Mouse (Mus musculus) cerebellum, adult 9-10 months (tissue): ENCODE measurements around the gene Unkl.

Experiments
- DNase-seq: peaks from one replicate; pipeline ENCODE4 v3.0.0; 2022

The Unkl gene

DNA sequence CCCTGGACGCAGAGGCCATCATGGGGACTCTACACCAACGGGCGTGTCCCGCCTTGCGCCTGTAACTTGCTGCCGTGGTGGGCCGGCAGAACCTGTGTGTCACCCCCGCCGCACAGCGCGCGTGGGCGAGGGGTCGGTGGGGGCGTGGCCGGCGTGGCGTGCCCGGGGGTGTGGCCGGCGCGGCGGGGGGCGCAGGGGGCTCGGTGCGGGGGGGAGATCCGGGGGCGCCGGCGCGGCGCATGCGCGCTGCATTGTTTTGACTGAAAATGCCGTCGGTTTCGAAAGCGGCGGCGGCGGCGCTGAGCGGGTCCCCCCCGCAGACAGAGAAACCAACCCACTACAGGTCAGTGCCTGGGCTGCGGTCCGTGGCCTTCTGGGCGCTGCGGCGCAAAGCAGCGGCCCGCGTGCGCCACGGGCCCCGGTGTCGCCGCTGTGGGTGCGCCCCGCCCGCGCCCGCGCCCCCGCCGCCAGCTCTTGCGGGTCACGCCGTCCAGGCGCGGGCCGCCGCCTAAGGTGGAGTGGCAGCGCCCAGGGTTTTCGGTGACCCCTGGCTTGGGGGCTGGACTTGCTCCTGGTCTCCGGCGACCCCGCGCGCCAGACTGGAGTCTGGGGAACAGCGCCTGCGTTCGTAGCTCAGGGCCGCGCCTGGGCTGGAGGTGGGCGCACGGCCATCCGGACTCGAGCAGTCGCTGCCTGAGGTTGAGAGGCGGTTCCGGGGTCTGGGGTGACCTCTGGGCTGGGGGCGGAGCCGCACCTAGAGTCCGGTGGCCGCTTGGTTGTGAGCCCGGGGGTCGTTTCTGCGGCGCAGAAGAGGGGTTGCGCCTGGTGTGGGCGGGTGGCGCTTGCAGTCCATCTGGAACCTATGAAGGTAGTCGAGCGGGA, at the start of gene Unkl:
Gene Unkl (plus strand): TSS at position 248 of the 882 bp plus-strand sequence.
- DNase-seq = peak; percentile 53

DNA sequence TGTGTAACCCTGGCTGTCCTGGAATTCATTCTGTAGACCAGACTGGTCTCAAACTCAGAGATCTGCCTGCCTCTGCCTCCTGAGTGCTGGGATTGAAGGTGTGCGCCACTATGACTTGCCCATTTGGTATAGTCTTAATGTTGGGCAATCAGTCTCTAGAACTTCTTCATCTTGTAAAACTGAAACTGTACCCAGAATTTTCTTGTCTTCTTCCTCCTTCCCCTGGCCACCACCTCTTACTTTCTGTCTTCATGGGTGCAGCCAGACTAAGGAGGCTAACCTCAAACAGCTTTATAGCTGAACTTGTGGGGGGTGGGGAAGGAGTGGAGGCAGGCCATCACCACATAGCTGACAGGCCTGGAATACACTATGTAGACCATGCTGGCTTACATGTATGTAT, 49.4 kb upstream of the Unkl start:
- no peak for DNase-seq

- DNase-seq = no peak
These were observed 48.2 kb upstream of the Unkl start for GRCm38 (mm10) chr17:25139960-25140359.

- no peak for DNase-seq
These were observed 26.0 kb upstream of the Unkl start, which contains the start of gene Ccdc154 for GRCm38 (mm10) chr17:25162161-25162560. TSS of gene Ccdc154 (plus strand) at chr17:25162461.

DNA sequence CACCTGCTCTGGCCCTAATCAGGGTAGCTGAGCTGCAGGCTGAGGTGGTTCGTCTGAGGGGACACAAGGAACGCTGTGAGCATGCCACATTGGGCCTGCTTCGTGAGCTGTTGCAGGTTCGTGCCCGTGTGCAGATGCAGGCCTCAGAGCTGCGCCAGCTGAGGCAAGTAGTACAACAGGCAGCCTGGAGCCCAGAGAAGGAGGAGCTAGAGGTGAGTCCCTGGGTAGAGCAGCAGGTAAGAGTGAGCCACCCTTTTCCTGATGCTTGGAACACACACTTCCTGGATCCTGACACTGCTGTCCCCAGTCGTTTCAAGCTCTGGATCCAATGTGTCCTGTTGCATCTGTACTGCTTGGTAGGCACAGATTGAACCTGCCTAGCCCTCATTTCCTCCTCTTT, 24.8 kb upstream of the Unkl start:
- DNase-seq = no peak

GRCm38 (mm10) chr17:25164770-25165169, 23.4 kb upstream of the Unkl start:
- no peak for DNase-seq

DNA sequence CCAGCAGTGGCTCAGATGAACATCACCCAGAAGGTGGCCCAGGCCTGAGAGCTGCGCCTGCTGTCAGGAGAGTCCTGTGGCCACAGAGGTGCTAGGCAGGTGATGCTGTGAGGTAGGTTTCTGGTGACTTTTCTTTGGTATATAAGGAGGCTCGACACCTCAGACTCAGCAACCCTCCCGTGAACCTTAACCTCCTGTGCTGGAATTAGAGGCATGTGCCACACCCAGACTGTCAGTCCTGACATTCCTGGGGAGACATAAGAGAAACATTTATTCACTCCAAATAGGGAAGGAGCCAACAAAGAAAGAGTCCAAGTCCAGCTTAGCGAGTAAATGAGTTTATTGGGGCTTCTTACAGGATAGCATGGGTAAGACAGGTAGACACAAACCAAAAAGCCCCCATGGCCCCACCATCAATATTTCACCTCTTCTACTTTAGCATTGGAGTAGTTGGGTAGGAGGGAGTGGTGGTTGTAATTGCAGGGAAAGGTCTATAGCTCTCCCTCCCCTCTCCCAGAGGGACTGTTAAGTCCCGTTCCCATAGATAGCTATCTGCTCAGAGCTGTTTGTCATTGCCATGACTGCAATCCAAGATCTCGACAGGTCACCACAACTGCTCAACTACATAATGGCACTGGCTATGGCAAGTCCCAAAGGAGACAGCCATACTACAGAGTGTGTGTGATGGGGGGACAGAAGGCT, 22.1 kb upstream of the Unkl start:
- DNase-seq = no peak

DNA sequence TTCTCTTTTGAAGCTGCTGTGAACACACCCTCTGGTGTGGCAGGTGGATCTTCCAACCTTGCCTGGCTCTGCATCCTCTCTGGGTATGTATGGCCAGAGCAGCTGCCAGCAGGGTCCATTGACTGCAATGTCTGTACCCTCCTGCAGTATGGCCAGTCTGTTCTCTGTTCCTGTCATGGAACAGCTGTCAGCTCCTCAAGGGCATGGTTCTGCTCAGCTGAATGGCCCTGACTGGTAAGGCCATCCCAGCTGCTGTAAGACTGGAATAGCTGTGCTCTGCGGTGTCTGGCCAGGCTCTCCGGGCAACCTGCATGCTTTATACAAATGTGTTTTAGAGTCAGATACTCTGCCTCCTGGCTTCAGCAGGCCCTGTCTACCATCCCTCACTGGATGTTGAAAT, 18.5 kb upstream of the Unkl start:
- DNase-seq = no peak

DNA sequence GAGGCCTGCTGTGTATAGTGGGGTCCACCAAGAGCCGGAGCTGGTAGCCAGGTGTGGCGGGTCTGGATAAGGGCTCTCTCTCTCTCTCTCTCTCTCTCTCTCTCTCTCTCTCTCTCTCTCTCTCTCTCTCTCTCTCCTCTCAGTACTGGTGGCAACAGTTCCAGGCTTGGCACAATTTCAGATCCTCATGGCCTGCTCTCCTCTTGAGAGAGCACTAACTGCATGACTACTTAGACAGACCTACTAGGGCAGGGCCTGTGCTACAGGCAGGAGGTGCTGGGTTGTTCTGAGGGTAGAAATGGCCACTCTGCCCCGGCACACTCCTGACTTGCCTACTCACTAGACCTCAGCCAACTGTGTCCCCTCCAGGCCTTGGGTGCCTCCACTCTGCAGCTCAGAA, 15.6 kb upstream of the Unkl start:
- no peak for DNase-seq

DNA sequence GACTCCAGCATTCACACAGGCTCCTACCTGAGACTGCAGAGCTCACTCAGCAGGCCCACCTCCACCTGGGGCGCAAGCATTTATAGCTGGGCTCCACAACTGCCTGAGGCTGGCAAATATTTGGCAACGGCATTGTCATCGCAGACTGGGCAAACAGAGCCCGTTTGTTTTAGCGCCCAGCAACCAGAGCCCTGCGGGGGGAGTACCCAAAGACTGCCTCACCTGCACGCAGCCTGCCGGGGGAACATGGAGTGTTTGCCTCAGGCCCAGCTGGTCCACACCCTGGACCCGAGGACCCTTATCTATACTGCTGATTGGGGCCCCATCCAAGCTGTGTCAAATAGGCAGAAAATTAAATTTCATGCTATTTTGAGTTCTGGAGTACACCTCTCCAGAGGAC, 12.8 kb upstream of the Unkl start, which contains the start of gene Gm38655:
Gene Gm38655 (minus strand): TSS at position 61 of the 400 bp plus-strand sequence.
- DNase-seq = no peak

DNA sequence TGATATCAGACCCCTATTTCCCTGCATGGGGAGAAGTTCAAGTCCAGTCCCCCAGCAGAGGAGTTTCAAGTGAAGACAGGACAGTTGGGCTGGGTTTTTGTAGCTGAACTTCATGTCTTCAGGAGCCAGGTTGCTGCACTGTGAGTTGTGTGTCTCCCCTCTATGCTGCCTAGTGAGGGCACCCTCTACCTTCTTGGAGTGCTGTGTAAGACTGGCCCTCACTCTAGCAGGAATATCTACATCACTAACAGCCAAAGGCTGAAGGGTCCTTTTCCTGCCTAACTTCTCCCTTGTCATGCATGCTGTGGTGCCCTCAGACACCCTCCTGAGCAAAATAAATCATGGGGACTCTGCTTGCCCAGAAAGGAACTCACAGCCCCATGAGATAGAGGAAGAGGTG, 5.0 kb upstream of the Unkl start:
- peak; percentile 43 for DNase-seq

DNA sequence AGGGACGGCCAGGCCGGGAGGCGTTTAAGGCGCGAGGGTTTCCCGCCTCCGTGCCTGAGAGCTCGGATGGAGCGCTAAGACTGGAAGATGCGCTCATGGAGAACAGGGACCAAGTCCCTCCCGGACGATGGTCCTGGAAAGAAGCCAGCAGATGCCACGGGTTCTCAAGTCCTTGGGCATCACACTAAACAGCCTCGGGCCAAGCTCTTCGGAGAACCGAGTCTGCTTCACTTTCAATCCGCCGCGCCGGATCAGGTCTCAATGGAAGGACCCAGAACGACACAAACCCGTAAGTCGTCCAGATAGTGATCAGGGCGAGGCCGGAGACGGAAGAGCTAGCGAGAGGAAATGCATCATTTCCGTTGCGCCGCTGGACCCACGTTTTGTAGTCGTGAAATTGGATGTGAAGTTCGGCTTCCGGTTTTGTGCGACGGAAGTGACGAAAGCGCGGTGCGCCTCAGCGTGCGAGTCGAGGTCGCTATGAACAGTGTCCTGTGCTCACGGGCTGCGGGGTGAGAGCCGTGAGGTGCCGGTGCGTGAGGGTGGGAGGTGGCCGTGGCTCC, 4.0 kb upstream of the Unkl start, which contains the start of gene BC003965:
Gene BC003965 (plus strand): TSS at position 426 of the 563 bp plus-strand sequence.
- peak; percentile 97 for DNase-seq

DNA sequence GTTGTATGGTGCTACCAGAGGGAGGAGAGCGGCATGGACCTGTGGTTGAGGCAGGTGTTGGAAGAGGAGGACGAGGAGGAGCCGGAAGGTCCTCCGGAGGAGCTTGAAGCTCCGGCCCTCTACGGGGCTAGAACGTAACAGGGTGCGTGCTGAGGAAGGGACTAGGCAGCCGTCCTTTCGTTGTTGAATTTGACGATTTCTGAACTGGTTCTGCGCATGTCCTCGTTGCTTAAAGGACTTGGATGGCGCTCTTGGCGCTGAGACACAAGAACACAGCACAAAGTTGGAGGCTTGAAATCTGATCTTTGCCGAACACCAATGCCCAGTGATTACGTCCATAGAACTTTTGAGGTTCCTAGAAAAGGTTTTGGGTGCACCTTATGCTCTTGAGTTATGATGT, 3.2 kb upstream of the Unkl start:
- no peak for DNase-seq

DNA sequence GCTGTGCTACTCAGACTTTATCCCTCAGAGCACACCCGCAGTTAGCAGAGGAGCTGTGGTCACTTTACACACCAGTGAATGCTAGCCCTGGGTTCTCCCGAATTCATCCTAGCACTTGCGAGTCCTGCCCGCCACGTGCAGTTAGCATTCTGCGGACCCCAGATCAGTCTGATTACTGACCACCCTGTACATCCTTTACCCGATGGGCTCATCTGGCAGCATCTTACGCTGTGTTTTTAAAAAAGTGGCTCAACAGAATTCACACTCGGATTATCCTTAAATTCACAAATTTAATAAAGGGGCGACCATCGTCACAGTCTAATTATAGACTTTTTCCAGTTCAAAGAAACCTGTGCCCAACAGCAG, 430 bp upstream of the Unkl start:
- peak; percentile 38 for DNase-seq

GRCm38 (mm10) chr17:25189091-25189490, 894 bp downstream of the Unkl start:
- DNase-seq = no peak

DNA sequence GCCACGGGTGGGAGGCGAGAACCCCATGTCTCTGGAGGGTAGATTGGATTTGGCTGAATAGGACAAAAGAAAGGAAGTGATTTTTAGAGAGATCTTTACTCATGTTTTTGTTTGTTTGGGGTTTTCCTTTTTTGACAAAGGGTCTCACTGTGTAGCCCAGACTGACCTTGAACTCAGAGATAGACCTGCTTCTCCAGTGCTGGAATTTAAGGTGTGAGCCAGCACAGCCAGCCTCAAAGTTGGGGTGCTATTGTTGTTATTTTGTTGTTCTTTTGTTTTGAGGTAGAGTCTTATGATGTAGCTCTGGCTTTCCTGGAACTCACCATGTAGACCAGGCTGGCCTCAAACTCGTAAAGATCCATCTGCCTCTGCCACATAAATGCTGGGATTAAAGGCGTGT, 14.2 kb downstream of the Unkl start:
- DNase-seq = no peak

GRCm38 (mm10) chr17:25210006-25210405, 21.8 kb downstream of the Unkl start:
- no peak for DNase-seq

GRCm38 (mm10) chr17:25210680-25211466, 22.7 kb downstream of the Unkl start:
- peak; percentile 92 for DNase-seq

DNA sequence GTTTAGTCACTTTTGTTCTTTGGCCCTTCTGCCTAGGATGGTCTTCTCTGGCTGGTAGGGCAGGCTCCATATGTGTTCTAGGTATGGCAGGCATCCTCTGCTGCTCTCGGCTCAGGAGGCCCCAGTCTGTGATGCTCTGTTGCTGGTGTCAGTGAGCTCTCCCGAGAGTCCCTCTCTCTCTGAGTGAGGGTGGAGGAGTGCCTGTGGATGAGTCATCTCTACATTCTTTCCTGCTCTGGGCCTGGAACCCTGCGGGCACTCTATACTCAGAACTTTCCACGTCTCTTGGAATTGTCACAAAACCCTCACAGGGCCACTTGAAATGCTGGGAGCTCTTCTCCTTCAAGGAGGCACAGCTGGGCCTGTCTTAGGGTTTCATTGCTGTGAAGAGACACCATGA, 23.5 kb downstream of the Unkl start:
- no peak for DNase-seq

DNA sequence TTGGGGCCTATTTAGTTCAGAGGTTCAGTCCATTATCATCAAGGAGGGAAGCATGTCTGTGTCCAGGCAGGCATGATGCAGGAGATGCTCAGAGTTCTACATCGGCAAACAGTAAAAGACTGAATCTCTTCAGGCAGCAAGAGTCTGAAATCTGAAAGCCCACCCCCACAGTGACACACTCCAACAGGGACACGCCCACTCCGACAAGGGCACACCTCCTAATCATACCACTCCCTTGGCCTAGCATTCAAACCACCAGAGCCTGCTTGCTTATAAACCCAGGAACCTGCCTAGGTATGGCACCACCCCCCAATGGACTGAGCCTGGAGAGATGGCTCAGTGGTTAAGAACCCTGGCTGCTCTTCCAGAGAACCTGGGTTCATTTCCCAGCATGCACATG, 27.2 kb downstream of the Unkl start:
- no peak for DNase-seq

- DNase-seq = no peak
These were observed 30.8 kb downstream of the Unkl start for GRCm38 (mm10) chr17:25218967-25219366.

GRCm38 (mm10) chr17:25219492-25220295, 31.5 kb downstream of the Unkl start:
- DNase-seq = no peak
